In the genomic region with DNA sequence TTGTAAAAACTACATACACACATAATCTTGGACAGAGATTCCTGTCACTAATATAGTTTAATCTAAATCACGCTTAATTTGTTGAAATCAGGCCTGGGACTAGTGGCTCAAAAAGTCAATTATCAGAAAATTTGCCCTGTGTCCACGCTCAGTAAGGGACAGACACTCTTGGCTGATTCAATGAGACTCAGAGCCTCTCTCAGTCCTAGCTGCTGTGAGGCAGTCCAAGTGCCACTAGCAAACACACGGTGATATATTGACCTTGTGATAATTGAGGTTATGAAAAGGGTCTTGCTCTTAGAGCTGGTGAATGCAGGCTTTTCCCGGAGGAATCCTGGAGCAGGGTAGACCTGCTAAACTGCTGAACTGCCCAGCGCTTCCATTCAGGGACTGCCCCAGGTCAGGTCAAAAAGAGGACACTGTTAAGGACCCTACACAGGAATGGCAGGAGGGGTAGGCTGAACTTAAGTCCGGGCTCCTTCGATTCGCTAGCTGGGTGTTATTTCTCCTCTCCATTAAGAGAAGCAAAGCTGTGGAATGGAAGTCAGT, we compare ENCODE assay signal across 31 mouse cellular contexts.
DNase-seq lines count a peak whose midpoint lies in the region; ATAC-seq lines count a peak whose summit lies in the region.
"Had no signal": no experiment of that assay in that cellular context is flagged by ENCODE, and none has a peak within 500 bp of the region (broad histone marks: within the 10 kb centered on the region; RNA-seq: fewer than 3 reads in every experiment).

No protein-coding gene starts in this region.

- 0 out of 2 replicates have a peak, but pooled peaks have one; percentile 49 for ATAC-seq in forebrain, embryonic 12.5 days (ENCODE audit: low FRiP score)
- ATAC-seq in forebrain, embryonic 16.5 days: no peak
- no peak for ATAC-seq in midbrain, embryonic 16.5 days
- 0 out of 2 replicates have a peak, but pooled peaks have one; percentile 23 for ATAC-seq in neural tube, embryonic 13.5 days (ENCODE audit: low read depth)
- ATAC-seq: forebrain, embryonic 13.5 days; intestine, postnatal 0 days had no signal

- H3K4me3 ChIP-seq in forebrain, embryonic 12.5 days (replicated peaks): no peak overlapping the region
- H3K4me3 ChIP-seq in forebrain, embryonic 16.5 days (replicated peaks; ENCODE audit: low read length): no peak overlapping the region
- no peak overlapping the region for H3K4me3 ChIP-seq in midbrain, embryonic 10.5 days
- H3K4me3 ChIP-seq in midbrain, embryonic 16.5 days (ENCODE audit: low read depth, low read length): no peak overlapping the region
- no peak overlapping the region for H3K4me3 ChIP-seq in neural tube, embryonic 13.5 days
- H3K4me3 ChIP-seq: embryonic facial prominence, embryonic 15.5 days; forebrain, embryonic 13.5 days; limb, embryonic 10.5 days; limb, embryonic 15.5 days; liver, embryonic 13.5 days; stomach, embryonic 15.5 days had no signal

- no peaks in the 10 kb centered on the region for H3K36me3 ChIP-seq in forebrain, embryonic 12.5 days (replicated peaks)
- no peaks in the 10 kb centered on the region for H3K36me3 ChIP-seq in forebrain, embryonic 16.5 days (ENCODE audit: control insufficient read depth, insufficient read depth)
- H3K36me3 ChIP-seq in midbrain, embryonic 10.5 days: no peaks in the 10 kb centered on the region
- no peaks in the 10 kb centered on the region for H3K36me3 ChIP-seq in midbrain, embryonic 16.5 days (ENCODE audit: control insufficient read depth, insufficient read depth, low read length)
- no peaks in the 10 kb centered on the region for H3K36me3 ChIP-seq in neural tube, embryonic 13.5 days
- H3K36me3 ChIP-seq: embryonic facial prominence, embryonic 15.5 days; limb, embryonic 10.5 days; limb, embryonic 15.5 days; liver, embryonic 13.5 days; stomach, embryonic 15.5 days had no signal

- no peaks in the 10 kb centered on the region for H3K27me3 ChIP-seq in forebrain, embryonic 12.5 days
- H3K27me3 ChIP-seq in forebrain, embryonic 16.5 days (replicated peaks; ENCODE audit: control insufficient read depth, insufficient read depth, low read length): no peaks in the 10 kb centered on the region
- no peaks in the 10 kb centered on the region for H3K27me3 ChIP-seq in midbrain, embryonic 10.5 days (ENCODE audit: low read depth, poor library complexity, severe bottlenecking)
- H3K27me3 ChIP-seq in midbrain, embryonic 16.5 days (ENCODE audit: control insufficient read depth, insufficient read depth, low read depth, low read length): no peaks in the 10 kb centered on the region
- no peaks in the 10 kb centered on the region for H3K27me3 ChIP-seq in neural tube, embryonic 13.5 days
- H3K27me3 ChIP-seq: CH12.LX; embryonic facial prominence, embryonic 15.5 days; forebrain, embryonic 13.5 days; limb, embryonic 15.5 days; liver, embryonic 13.5 days; stomach, embryonic 15.5 days had no signal

- no peak overlapping the region for H3K27ac ChIP-seq in forebrain, embryonic 12.5 days
- H3K27ac ChIP-seq in forebrain, embryonic 16.5 days (ENCODE audit: low read length): no peak overlapping the region
- H3K27ac ChIP-seq in midbrain, embryonic 10.5 days (replicated peaks): no peak overlapping the region
- no peak overlapping the region for H3K27ac ChIP-seq in midbrain, embryonic 16.5 days (ENCODE audit: low read length)
- no peak overlapping the region for H3K27ac ChIP-seq in neural tube, embryonic 13.5 days (replicated peaks)
- H3K27ac ChIP-seq: embryonic facial prominence, embryonic 15.5 days; forebrain, embryonic 13.5 days; limb, embryonic 10.5 days; limb, embryonic 15.5 days; liver, embryonic 13.5 days; macrophage; stomach, embryonic 15.5 days had no signal

- H3K9ac ChIP-seq in forebrain, embryonic 12.5 days: no peak overlapping the region
- H3K9ac ChIP-seq in forebrain, embryonic 16.5 days (replicated peaks; ENCODE audit: low read depth, low read length): no peak overlapping the region
- no peak overlapping the region for H3K9ac ChIP-seq in midbrain, embryonic 16.5 days (ENCODE audit: low read depth, low read length)
- no peak overlapping the region for H3K9ac ChIP-seq in neural tube, embryonic 13.5 days
- H3K9ac ChIP-seq: embryonic facial prominence, embryonic 15.5 days; forebrain, embryonic 13.5 days; limb, embryonic 15.5 days; liver, embryonic 13.5 days; stomach, embryonic 15.5 days had no signal

- 65% methylated on average over 8 of the region's 8 CpGs for WGBS in forebrain, embryonic 12.5 days
- 82% methylated on average over 8 of the region's 8 CpGs for WGBS in forebrain, embryonic 16.5 days
- WGBS in midbrain, embryonic 10.5 days: 70% methylated on average over 8 of the region's 8 CpGs
- WGBS in midbrain, embryonic 16.5 days: 65% methylated on average over 8 of the region's 8 CpGs
- 33% methylated on average over 8 of the region's 8 CpGs for WGBS in neural tube, embryonic 13.5 days

- H3K4me2 ChIP-seq in forebrain, embryonic 12.5 days: no peak overlapping the region
- H3K4me2 ChIP-seq in forebrain, embryonic 16.5 days (ENCODE audit: low read length): no peak overlapping the region
- no peak overlapping the region for H3K4me2 ChIP-seq in midbrain, embryonic 16.5 days (ENCODE audit: low read length)
- no peak overlapping the region for H3K4me2 ChIP-seq in neural tube, embryonic 13.5 days
- H3K4me2 ChIP-seq: embryonic facial prominence, embryonic 15.5 days; forebrain, embryonic 13.5 days; heart, embryonic 11.5 days; limb, embryonic 15.5 days; liver, embryonic 13.5 days; stomach, embryonic 15.5 days had no signal

- H3K9me3 ChIP-seq in forebrain, embryonic 12.5 days: no peaks in the 10 kb centered on the region
- H3K9me3 ChIP-seq in forebrain, embryonic 16.5 days (ENCODE audit: control insufficient read depth, low read length): no peaks in the 10 kb centered on the region
- no peaks in the 10 kb centered on the region for H3K9me3 ChIP-seq in midbrain, embryonic 10.5 days (replicated peaks)
- H3K9me3 ChIP-seq in midbrain, embryonic 16.5 days (replicated peaks; ENCODE audit: control insufficient read depth, low read length, poor library complexity, severe bottlenecking): no peaks in the 10 kb centered on the region
- H3K9me3 ChIP-seq in neural tube, embryonic 13.5 days: no peaks in the 10 kb centered on the region
- H3K9me3 ChIP-seq: embryonic facial prominence, embryonic 15.5 days; forebrain, embryonic 13.5 days; limb, embryonic 10.5 days; limb, embryonic 15.5 days; liver, embryonic 13.5 days; stomach, embryonic 15.5 days had no signal

- no peaks in the 10 kb centered on the region for H3K4me1 ChIP-seq in forebrain, embryonic 12.5 days
- no peaks in the 10 kb centered on the region for H3K4me1 ChIP-seq in forebrain, embryonic 16.5 days (replicated peaks; ENCODE audit: control insufficient read depth, insufficient read depth, low read length)
- peaks cover 3% of the 10 kb centered on the region; the same call in 1 of the 2 replicates for H3K4me1 ChIP-seq in midbrain, embryonic 10.5 days
- H3K4me1 ChIP-seq in midbrain, embryonic 16.5 days (ENCODE audit: control insufficient read depth, insufficient read depth, low read length): 0 out of 2 replicates have a peak, but pooled peaks cover 3% of the 10 kb centered on the region
- no peaks in the 10 kb centered on the region; the same call in 1 of the 2 replicates for H3K4me1 ChIP-seq in neural tube, embryonic 13.5 days (replicated peaks)
- H3K4me1 ChIP-seq: embryonic facial prominence, embryonic 15.5 days; forebrain, embryonic 13.5 days; limb, embryonic 10.5 days; limb, embryonic 15.5 days; liver, embryonic 13.5 days; stomach, embryonic 15.5 days had no signal

- peak; percentile 11 for DNase-seq in midbrain, embryonic 10.5 days (ENCODE audit: low spot score)
- peak; percentile 23 for DNase-seq in embryo, embryonic 11 days
- no peak for DNase-seq in thymus, adult 18-20 months
- DNase-seq: adrenal gland, adult 8-10 months; cerebellum, adult 2 months; cerebellum, postnatal 25 days; gastrocnemius, postnatal 25 days; heart, adult 18-20 months; heart, postnatal 4 days; kidney, adult 9 months; kidney, postnatal 14 days; layer of hippocampus, adult 9-11 months; liver, embryonic 13.5 days; lung, adult 2 months; lung, postnatal 10 days; retina, postnatal 1 day; right cerebral cortex, postnatal 14 days; thymus, postnatal 14 days had no signal

Comparison
In these comparisons a context has a peak if more than half of its experiments do, and no peak if none do; other contexts are left out.
1. ATAC-seq: peak in forebrain, embryonic 12.5 days (single experiment) and neural tube, embryonic 13.5 days (single experiment); none in forebrain, embryonic 16.5 days (single experiment) and midbrain, embryonic 16.5 days (single experiment).
2. DNase-seq: peak in midbrain, embryonic 10.5 days (single experiment) and embryo, embryonic 11 days (single experiment); none in thymus, adult 18-20 months (0 of 2).